Comparison of ENCODE assay signal across 8 mouse cellular contexts in genomic region chr7:127478635-127479317, GRCm38 (mm10). TPM values are rescaled to one million over a fixed set of nuclear protein-coding genes. Genes with fewer than 3 reads are reported as not detected.
DNase-seq lines count a peak whose midpoint lies in the region; ATAC-seq and TF ChIP-seq lines count a peak whose summit lies in the region.

TSS of gene Fbrs (plus strand) at chr7:127479199.

- no peaks in the 10 kb centered on the region for H3K9me3 ChIP-seq in embryonic facial prominence, embryonic 15.5 days (replicated peaks)
- no peaks in the 10 kb centered on the region for H3K9me3 ChIP-seq in limb, embryonic 11.5 days (ENCODE audit: control insufficient read depth, low read length)
- H3K9me3 ChIP-seq in midbrain, embryonic 13.5 days: no peaks in the 10 kb centered on the region

- no peak for TF ChIP-seq CTCF in heart, adult 2 months (IDR thresholded peaks at IDR 0.05)
- TF ChIP-seq CTCF in kidney, adult 2 months (conservative IDR thresholded peaks at IDR 0.05; ENCODE audit: insufficient read depth, insufficient read length, low read depth, low read length): no peak

- H3K27me3 ChIP-seq in embryonic facial prominence, embryonic 15.5 days: no peaks in the 10 kb centered on the region
- no peaks in the 10 kb centered on the region for H3K27me3 ChIP-seq in heart, adult 2 months (ENCODE audit: control insufficient read depth, insufficient read depth, low read length)
- no peaks in the 10 kb centered on the region for H3K27me3 ChIP-seq in kidney, adult 2 months (replicated peaks; ENCODE audit: control insufficient read depth, insufficient read depth, low read length)
- no peaks in the 10 kb centered on the region for H3K27me3 ChIP-seq in limb, embryonic 11.5 days (ENCODE audit: control insufficient read depth, insufficient read depth, low read length)
- no peaks in the 10 kb centered on the region for H3K27me3 ChIP-seq in midbrain, embryonic 13.5 days

- ATAC-seq in embryonic facial prominence, embryonic 15.5 days (ENCODE audit: insufficient number of reproducible peaks, low FRiP score, low TSS enrichment, low read depth): peak; percentile 83
- ATAC-seq in limb, embryonic 11.5 days (ENCODE audit: insufficient number of reproducible peaks, low FRiP score, low TSS enrichment, low read depth): peak; percentile 79
- ATAC-seq in midbrain, embryonic 13.5 days: peak; percentile 83

- peak; percentile 31; the same call in 1 of the 2 replicates for TF ChIP-seq POLR2A in heart, adult 2 months (IDR thresholded peaks at IDR 0.05; ENCODE audit: insufficient read depth, low read depth, low read length)
- TF ChIP-seq POLR2A in kidney, adult 2 months (IDR thresholded peaks at IDR 0.05; ENCODE audit: low read depth, low read length): peak; percentile 39

- TF ChIP-seq EP300 in heart, adult 2 months (IDR thresholded peaks at IDR 0.05; ENCODE audit: insufficient read depth, low read depth, low read length): no peak

- peak within 1 kb of the TSS; percentile 96 for H3K9ac ChIP-seq in embryonic facial prominence, embryonic 15.5 days
- H3K9ac ChIP-seq in heart, adult 2 months (ENCODE audit: low read depth, low read length): peak within 1 kb of the TSS; percentile 97
- H3K9ac ChIP-seq in limb, embryonic 11.5 days (ENCODE audit: low read length): peak within 1 kb of the TSS; percentile 90
- H3K9ac ChIP-seq in midbrain, embryonic 13.5 days (replicated peaks): peak within 1 kb of the TSS; percentile 98

- H3K79me2 ChIP-seq in heart, adult 2 months (replicated peaks; ENCODE audit: control insufficient read depth, insufficient read depth, low read length): peaks cover 2% of the 10 kb centered on the region; the same call in 1 of the 2 replicates

- peak within 1 kb of the TSS; percentile 99 for H3K4me3 ChIP-seq in embryonic facial prominence, embryonic 15.5 days (replicated peaks)
- H3K4me3 ChIP-seq in heart, adult 2 months: peak within 1 kb of the TSS; percentile 84
- peak within 1 kb of the TSS; percentile 65 for H3K4me3 ChIP-seq in kidney, adult 2 months (ENCODE audit: insufficient read depth, low read depth, low read length)
- peak within 1 kb of the TSS; percentile 99 for H3K4me3 ChIP-seq in limb, embryonic 11.5 days (ENCODE audit: low read depth, low read length)
- peak within 1 kb of the TSS; percentile 100 for H3K4me3 ChIP-seq in midbrain, embryonic 13.5 days (replicated peaks)

- peak within 1 kb of the TSS; percentile 99 for H3K27ac ChIP-seq in embryonic facial prominence, embryonic 15.5 days (replicated peaks)
- H3K27ac ChIP-seq in heart, adult 2 months: peak within 1 kb of the TSS; percentile 99
- peak within 1 kb of the TSS; percentile 96 for H3K27ac ChIP-seq in kidney, adult 2 months (ENCODE audit: insufficient read depth, low read depth, low read length)
- peak within 1 kb of the TSS; percentile 92 for H3K27ac ChIP-seq in limb, embryonic 11.5 days (replicated peaks; ENCODE audit: low read depth, low read length)
- peak within 1 kb of the TSS; percentile 97 for H3K27ac ChIP-seq in midbrain, embryonic 13.5 days

- intact Hi-C loops in heart, adult 2 months (cut with DNase I): loop anchor here (5.0 kb wide), 1 partner anchor 399 kb away; the partner anchor contains the start of genes Zfp646 and Zfp668

- DNase-seq in thymus, adult 18-20 months: peak; percentile 77 to 87
- DNase-seq in thymus, postnatal 25 days: no peak
- DNase-seq in heart, adult 2 months: peak; percentile 96 to 98
- peak; percentile 99 for DNase-seq in kidney, adult 2 months
- peak; percentile 91 for DNase-seq in limb, embryonic 11.5 days (ENCODE audit: low spot score)
- DNase-seq in spleen, postnatal 36 days (ENCODE audit: low spot score in 2 of 2): peak; percentile 90 to 94

- H3K4me2 ChIP-seq in embryonic facial prominence, embryonic 15.5 days (replicated peaks): peak within 1 kb of the TSS; percentile 77
- H3K4me2 ChIP-seq in limb, embryonic 11.5 days (ENCODE audit: low read depth, severe bottlenecking): peak within 1 kb of the TSS; percentile 98
- peak within 1 kb of the TSS; percentile 100 for H3K4me2 ChIP-seq in midbrain, embryonic 13.5 days (replicated peaks)

- WGBS in embryonic facial prominence, embryonic 15.5 days: under 1% methylated on average over 56 of the region's 62 CpGs
- under 1% methylated on average over 61 of the region's 62 CpGs for WGBS in heart, adult 2 months
- WGBS in kidney, adult 2 months: under 1% methylated on average over 62 of the region's 62 CpGs
- under 1% methylated on average over 61 of the region's 62 CpGs for WGBS in limb, embryonic 11.5 days
- WGBS in midbrain, embryonic 13.5 days: 0% methylated on average over 62 of the region's 62 CpGs

- H3K4me1 ChIP-seq in embryonic facial prominence, embryonic 15.5 days: peaks cover 26% of the 10 kb centered on the region
- peaks cover 4% of the 10 kb centered on the region for H3K4me1 ChIP-seq in heart, adult 2 months (ENCODE audit: control insufficient read depth, insufficient read depth, low read length)
- peaks cover 12% of the 10 kb centered on the region; the same call in 1 of the 2 replicates for H3K4me1 ChIP-seq in kidney, adult 2 months (ENCODE audit: control insufficient read depth, insufficient read depth, low read length)
- H3K4me1 ChIP-seq in limb, embryonic 11.5 days (ENCODE audit: control insufficient read depth, insufficient read depth, low read length): peaks cover 19% of the 10 kb centered on the region
- peaks cover 34% of the 10 kb centered on the region for H3K4me1 ChIP-seq in midbrain, embryonic 13.5 days (replicated peaks)

- H3K36me3 ChIP-seq in embryonic facial prominence, embryonic 15.5 days: peaks cover 47% of the 10 kb centered on the region
- peaks cover 23% of the 10 kb centered on the region for H3K36me3 ChIP-seq in heart, adult 2 months (ENCODE audit: control insufficient read depth, insufficient read depth, low read length)
- peaks cover 3% of the 10 kb centered on the region for H3K36me3 ChIP-seq in kidney, adult 2 months (ENCODE audit: control insufficient read depth, insufficient read depth, low read length)
- H3K36me3 ChIP-seq in limb, embryonic 11.5 days (ENCODE audit: control insufficient read depth, insufficient read depth, low read length): peaks cover 28% of the 10 kb centered on the region
- H3K36me3 ChIP-seq in midbrain, embryonic 13.5 days: peaks cover 62% of the 10 kb centered on the region

RNA-seq across cellular contexts. Expression of gene Fbrs, which starts in this region (rescaled TPM):
- polyA plus RNA-seq in embryonic facial prominence, embryonic 15.5 days (2015; fragmentation: Nextera tagmentation; extraction: Ambion mirVana): 17.1 and 17.3 TPM in 2 replicates
- 10 to 100 TPM; 31.2 to 33.9 TPM for total RNA-seq in heart, adult 2 months (2021)
- polyA plus RNA-seq in heart, adult 2 months (2012; rRNA removed): 13.4 and 16.4 TPM in 2 replicates
- polyA plus RNA-seq in kidney, adult 2 months (2012; rRNA removed): 19.1 and 23.7 TPM in 2 replicates
- polyA plus RNA-seq in limb, embryonic 11.5 days (2014; fragmentation: Nextera tagmentation; extraction: Ambion mirVana): 13.2 and 14.3 TPM in 2 replicates
- polyA plus RNA-seq in midbrain, embryonic 13.5 days (2015; fragmentation: Nextera tagmentation; extraction: Ambion mirVana): 11.7 and 14.9 TPM in 2 replicates
